Mouse (Mus musculus): Measurements from ENCODE around the gene Ahcy. TPM values are rescaled to one million over a fixed set of nuclear protein-coding genes. Genes with fewer than 3 reads are reported as not detected.

Gene Ahcy
- total and polyA plus RNA-seq, 2 experiments from 2014 or later: 42.2 to 62.7 TPM

GRCm38 (mm10) chr2:155086328-155086727, 12.0 kb upstream of the Ahcy start:
- H3K9ac ChIP-seq: no peak overlapping the region
- no peaks in the 10 kb centered on the region for H3K27me3 ChIP-seq (ENCODE audit: insufficient read depth, low read length)
- DNase-seq (no peak), ATAC-seq (no peak)
- H3K27ac ChIP-seq (ENCODE audit: low read depth, low read length): no peak overlapping the region
- no peak overlapping the region for H3K4me3 ChIP-seq (ENCODE audit: low read depth, low read length)
- H3K9me3 ChIP-seq (ENCODE audit: low read length): no peaks in the 10 kb centered on the region
- TF ChIP-seq CTCF (IDR thresholded peaks at IDR 0.05; ENCODE audit: low read depth): no peak
- H3K36me3 ChIP-seq (ENCODE audit: insufficient read depth): no peaks in the 10 kb centered on the region
- H3K4me2 ChIP-seq (ENCODE audit: low read depth): no peak overlapping the region
- 85% methylated on average over 5 of the region's 5 CpGs for WGBS
- no peaks in the 10 kb centered on the region for H3K4me1 ChIP-seq (ENCODE audit: insufficient read depth)

DNA sequence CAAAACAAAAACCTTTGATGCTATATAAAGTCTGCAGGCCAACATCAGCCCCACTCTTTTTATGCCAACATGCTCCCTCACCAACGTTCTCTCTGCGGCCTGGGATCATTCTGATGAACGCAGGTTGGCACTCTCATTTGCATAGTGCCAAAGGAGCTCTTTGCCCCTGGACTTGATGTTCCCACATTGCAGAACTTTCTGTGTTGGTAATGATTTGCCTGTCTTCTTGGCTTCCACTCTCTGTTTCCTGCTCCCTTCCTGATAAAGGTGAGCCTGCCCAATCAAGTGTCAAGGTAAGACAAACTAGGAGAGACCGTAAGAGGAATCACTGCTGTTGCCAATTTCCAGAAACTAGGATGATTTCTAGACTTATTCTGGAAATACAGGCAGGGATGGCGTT, 10.2 kb upstream of the Ahcy start:
- ATAC-seq: no peak
- Histone ChIP-seq H3K9ac (no peak overlapping the region), H3K36me3 (ENCODE audit: insufficient read depth) (no peaks in the 10 kb centered on the region), H3K27ac (ENCODE audit: low read depth, low read length) (no peak overlapping the region), H3K9me3 (ENCODE audit: low read length) (no peaks in the 10 kb centered on the region), H3K4me3 (ENCODE audit: low read depth, low read length) (no peak overlapping the region), H3K4me1 (ENCODE audit: insufficient read depth) (no peaks in the 10 kb centered on the region), H3K27me3 (ENCODE audit: insufficient read depth, low read length) (no peaks in the 10 kb centered on the region), H3K4me2 (ENCODE audit: low read depth) (no peak overlapping the region)
- no peak for DNase-seq
- WGBS: 85% methylated on average over 5 of the region's 5 CpGs
- TF ChIP-seq CTCF (IDR thresholded peaks at IDR 0.05; ENCODE audit: low read depth): no peak

DNA sequence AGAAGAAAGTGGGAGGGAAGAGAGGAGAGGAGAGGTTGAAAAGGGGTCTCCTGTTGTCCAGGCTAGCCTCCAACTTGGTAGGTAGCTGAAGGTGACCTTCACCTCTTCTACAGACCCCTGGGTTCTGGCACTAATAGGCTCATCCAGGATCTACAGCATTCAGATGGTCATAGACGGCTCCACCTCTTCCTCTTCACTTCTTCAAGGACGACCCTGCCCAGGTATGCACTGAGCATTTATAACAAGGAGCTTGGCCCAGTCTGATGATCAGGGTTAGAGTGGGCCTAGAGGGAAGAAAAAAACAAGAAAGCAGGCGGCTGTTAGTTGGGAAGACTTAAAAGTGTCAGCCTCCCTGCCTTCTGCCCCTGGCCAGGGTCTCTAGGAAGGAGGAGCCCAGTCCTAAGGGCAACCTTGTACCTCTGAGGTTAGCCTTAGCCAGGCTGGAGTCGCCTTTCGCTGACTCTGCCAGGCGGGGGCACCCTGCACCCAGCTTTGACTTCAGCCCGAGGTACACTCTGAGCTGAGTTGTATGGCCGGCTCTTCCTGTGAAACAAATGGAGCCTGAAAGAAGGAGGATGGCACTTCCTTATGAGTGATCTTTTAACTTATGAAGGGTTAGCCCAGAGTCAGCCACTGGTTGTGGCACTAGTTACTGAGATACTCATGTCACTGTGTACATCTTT, 8.0 kb upstream of the Ahcy start:
- WGBS: 16% methylated on average over 8 of the region's 8 CpGs
- Histone ChIP-seq H3K4me3 (ENCODE audit: low read depth, low read length) (no peak overlapping the region), H3K27me3 (ENCODE audit: insufficient read depth, low read length) (no peaks in the 10 kb centered on the region), H3K4me1 (ENCODE audit: insufficient read depth) (no peaks in the 10 kb centered on the region), H3K4me2 (ENCODE audit: low read depth) (no peak overlapping the region), H3K36me3 (ENCODE audit: insufficient read depth) (no peaks in the 10 kb centered on the region), H3K27ac (ENCODE audit: low read depth, low read length) (no peak overlapping the region), H3K9ac (no peak overlapping the region), H3K9me3 (ENCODE audit: low read length) (no peaks in the 10 kb centered on the region)
- TF ChIP-seq CTCF (IDR thresholded peaks at IDR 0.05; ENCODE audit: low read depth): peak; percentile 61
- DNase-seq (peak; percentile 27), ATAC-seq (peak; percentile 58; the same call in 1 of the 2 replicates)

DNA sequence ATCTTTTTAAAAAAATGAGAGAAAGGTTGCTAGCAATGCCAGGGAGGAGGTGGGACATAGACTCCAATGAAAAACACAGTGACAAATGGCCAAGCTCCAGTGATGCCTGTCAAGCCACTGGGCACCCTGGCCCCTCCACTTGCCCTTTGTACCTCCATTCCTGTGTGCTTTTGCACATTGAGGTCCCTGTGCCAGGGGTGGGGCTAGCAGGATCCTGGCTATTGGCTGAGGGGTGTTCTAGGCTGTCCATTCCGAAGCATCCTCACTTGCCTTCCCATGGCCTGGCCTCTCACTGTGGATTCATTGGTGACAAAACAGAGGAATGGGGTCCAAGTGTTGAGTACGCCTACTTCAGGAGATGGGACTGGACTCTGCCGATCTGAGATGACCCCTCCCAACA, 6.8 kb upstream of the Ahcy start:
- 98% methylated on average over 3 of the region's 3 CpGs for WGBS
- Histone ChIP-seq H3K36me3 (ENCODE audit: insufficient read depth) (no peaks in the 10 kb centered on the region), H3K9me3 (ENCODE audit: low read length) (no peaks in the 10 kb centered on the region), H3K27me3 (ENCODE audit: insufficient read depth, low read length) (no peaks in the 10 kb centered on the region), H3K4me2 (ENCODE audit: low read depth) (no peak overlapping the region), H3K27ac (ENCODE audit: low read depth, low read length) (no peak overlapping the region), H3K4me3 (ENCODE audit: low read depth, low read length) (no peak overlapping the region), H3K4me1 (ENCODE audit: insufficient read depth) (no peaks in the 10 kb centered on the region), H3K9ac (no peak overlapping the region)
- TF ChIP-seq CTCF (IDR thresholded peaks at IDR 0.05; ENCODE audit: low read depth): no peak
- ATAC-seq: no peak
- no peak for DNase-seq

GRCm38 (mm10) chr2:155080179-155080530, 5.9 kb upstream of the Ahcy start:
- no peaks in the 10 kb centered on the region for H3K36me3 ChIP-seq (ENCODE audit: insufficient read depth)
- H3K27me3 ChIP-seq (ENCODE audit: insufficient read depth, low read length): no peaks in the 10 kb centered on the region
- ATAC-seq: no peak
- TF ChIP-seq CTCF (IDR thresholded peaks at IDR 0.05; ENCODE audit: low read depth): no peak
- no peak overlapping the region for H3K4me2 ChIP-seq (ENCODE audit: low read depth)
- no peak overlapping the region for H3K9ac ChIP-seq
- no peaks in the 10 kb centered on the region for H3K9me3 ChIP-seq (ENCODE audit: low read length)
- no peak overlapping the region for H3K4me3 ChIP-seq (ENCODE audit: low read depth, low read length)
- 73% methylated on average over 4 of the region's 4 CpGs for WGBS
- no peak for DNase-seq
- H3K27ac ChIP-seq (ENCODE audit: low read depth, low read length): no peak overlapping the region
- peaks cover 6% of the 10 kb centered on the region for H3K4me1 ChIP-seq (ENCODE audit: insufficient read depth)

DNA sequence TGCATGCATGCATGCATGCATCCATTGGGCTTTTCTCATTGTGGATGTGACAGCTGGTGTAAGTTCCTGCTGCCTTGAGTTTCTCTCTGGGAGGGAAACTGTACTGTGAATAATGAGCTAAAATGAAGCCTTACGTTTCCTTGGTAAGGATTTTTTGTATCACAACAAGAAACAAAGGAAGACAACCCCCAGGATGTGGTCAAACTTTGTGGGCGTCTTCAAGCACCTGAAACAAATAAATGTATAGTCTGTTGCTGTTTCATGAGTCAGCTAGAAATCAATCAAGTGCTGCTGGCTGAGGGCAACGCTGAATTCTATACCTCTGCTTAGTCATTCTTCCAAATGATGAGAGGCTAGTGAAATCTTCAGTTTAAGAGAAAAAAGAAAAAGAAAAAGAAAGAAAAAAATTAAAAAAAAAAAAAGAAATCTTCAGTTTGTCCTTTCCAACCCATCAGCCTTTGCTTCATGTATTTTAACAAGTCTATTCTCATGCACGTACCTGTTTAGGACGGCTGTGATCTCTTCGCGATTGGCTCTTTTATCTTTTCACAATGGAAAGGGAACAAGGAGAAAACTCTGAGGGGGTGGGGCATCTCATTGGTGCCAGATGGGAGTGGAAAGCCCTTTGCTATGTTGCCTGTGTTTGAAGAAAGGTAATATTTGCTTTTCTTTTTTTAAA, 5.3 kb upstream of the Ahcy start:
- DNase-seq (no peak), ATAC-seq (no peak)
- Histone ChIP-seq H3K4me1 (ENCODE audit: insufficient read depth) (peaks cover 11% of the 10 kb centered on the region), H3K9ac (no peak overlapping the region), H3K36me3 (ENCODE audit: insufficient read depth) (no peaks in the 10 kb centered on the region), H3K9me3 (ENCODE audit: low read length) (no peaks in the 10 kb centered on the region), H3K27me3 (ENCODE audit: insufficient read depth, low read length) (no peaks in the 10 kb centered on the region), H3K4me3 (ENCODE audit: low read depth, low read length) (no peak overlapping the region), H3K4me2 (ENCODE audit: low read depth) (no peak overlapping the region), H3K27ac (ENCODE audit: low read depth, low read length) (no peak overlapping the region)
- TF ChIP-seq CTCF (IDR thresholded peaks at IDR 0.05; ENCODE audit: low read depth): no peak
- WGBS: 27% methylated on average over 7 of the region's 7 CpGs

DNA sequence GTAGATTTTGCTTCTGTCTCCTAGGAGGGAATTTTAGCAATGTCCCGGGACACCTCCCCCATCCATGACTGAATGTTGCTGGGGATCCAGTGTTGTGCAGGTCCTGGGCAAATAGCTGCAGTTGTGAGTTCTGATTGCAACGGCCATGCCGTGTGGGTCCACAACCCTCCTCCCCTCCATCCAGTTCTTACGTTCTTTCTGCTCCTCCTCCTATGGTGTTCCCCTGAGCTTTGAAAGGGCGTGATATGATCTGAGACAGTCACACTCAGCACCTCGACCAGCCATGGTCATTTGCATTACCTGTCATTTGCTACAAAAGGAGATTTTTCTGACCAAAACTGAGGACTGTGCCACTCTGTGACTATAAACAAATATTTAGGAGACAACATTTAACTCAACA, 1.4 kb upstream of the Ahcy start:
- DNase-seq: no peak
- Histone ChIP-seq H3K4me2 (ENCODE audit: low read depth) (peak overlapping the region; percentile 83; the same call in 1 of the 2 replicates), H3K9me3 (ENCODE audit: low read length) (no peaks in the 10 kb centered on the region), H3K4me3 (ENCODE audit: low read depth, low read length) (no peak overlapping the region), H3K9ac (no peak overlapping the region), H3K36me3 (ENCODE audit: insufficient read depth) (no peaks in the 10 kb centered on the region), H3K4me1 (ENCODE audit: insufficient read depth) (peaks cover 19% of the 10 kb centered on the region), H3K27ac (ENCODE audit: low read depth, low read length) (peak overlapping the region; percentile 88; the same call in 1 of the 2 replicates), H3K27me3 (ENCODE audit: insufficient read depth, low read length) (no peaks in the 10 kb centered on the region)
- no peak for TF ChIP-seq CTCF (IDR thresholded peaks at IDR 0.05; ENCODE audit: low read depth)
- ATAC-seq: no peak
- WGBS: 87% methylated on average over 6 of the region's 6 CpGs
